Mouse (Mus musculus) midbrain, embryonic 16.5 days (tissue): ENCODE data around the gene Clec10a. TPM values are rescaled to one million over a fixed set of nuclear protein-coding genes. Genes with fewer than 3 reads are reported as not detected.
A peak's percentile ranks its signal among the peaks of the same experiment; 100 is the strongest.

Experiments
- ATAC-seq: fragments of 200-750 bp; cut with Nextera tagmentation; 2 replicates; pipeline ENCODE4 v1.8.0; 2017; ENCODE audit warnings: moderate TSS enrichment
- H3K27ac ChIP-seq: fragments of 300-500 bp; sonication (generic); 2 replicates; pipeline ENCODE4 v1.5.1; 2014; ENCODE audit warnings: mild to moderate bottlenecking, low read length, mixed read lengths
- H3K27me3 ChIP-seq: fragments of 300-500 bp; sonication (generic); 2 replicates; pipeline ENCODE4 v1.6.1; 2014; ENCODE audit warnings: low read depth, low read length, mixed read lengths; ENCODE audit not compliant: control insufficient read depth, insufficient read depth
- H3K36me3 ChIP-seq: fragments of 300-500 bp; sonication (generic); 2 replicates; pipeline ENCODE4 v1.6.1; 2014; ENCODE audit warnings: mild to moderate bottlenecking, low read length, moderate library complexity, mixed read lengths; ENCODE audit not compliant: control insufficient read depth, insufficient read depth
- H3K4me1 ChIP-seq: fragments of 300-500 bp; sonication (generic); 2 replicates; pipeline ENCODE4 v1.6.1; 2014; ENCODE audit warnings: mild to moderate bottlenecking, low read length, mixed read lengths; ENCODE audit not compliant: control insufficient read depth, insufficient read depth
- H3K4me2 ChIP-seq: fragments of 300-500 bp; sonication (generic); 2 replicates; pipeline ENCODE4 v1.6.1; 2014; ENCODE audit warnings: mild to moderate bottlenecking, low read length, mixed read lengths
- H3K4me3 ChIP-seq: fragments of 300-500 bp; sonication (generic); 2 replicates; pipeline ENCODE4 v1.5.1; 2014; ENCODE audit warnings: low read depth, mild to moderate bottlenecking, low read length, moderate library complexity, mixed read lengths
- H3K9ac ChIP-seq: fragments of 300-500 bp; sonication (generic); 2 replicates; pipeline ENCODE4 v1.6.1; 2014; ENCODE audit warnings: low read depth, low read length, mixed read lengths
- H3K9me3 ChIP-seq: fragments of 300-500 bp; sonication (generic); replicated peaks from 2 replicates; pipeline ENCODE4 v1.6.1; 2014; ENCODE audit warnings: mild to moderate bottlenecking, low read length, mixed read lengths; ENCODE audit not compliant: control insufficient read depth, poor library complexity, severe bottlenecking
- WGBS: fragments of 180-500 bp; shearing (Covaris S2); extraction: QIAGEN DNeasy Blood & Tissue Kit; methylation state at CpG from one replicate; pipeline ENCODE4 v1.1.7; 2014; 5-methylcytosine and 5-hydroxymethylcytosine counted together
- polyA plus RNA-seq: library from polyadenylated mRNA; unstranded; fragments of >200 nt; fragmentation: Nextera tagmentation; extraction: Ambion mirVana; gene quantifications from 2 replicates; pipeline ENCODE4 v1.2.1, GENCODE M21; 2015

The Clec10a gene
- polyA plus RNA-seq, 1 experiment from 2014 or later = 1.1 TPM

GRCm38 (mm10) chr11:70218039-70218438, 62.0 kb downstream of the Clec10a start:
- no peak for ATAC-seq
- no peak overlapping the region for H3K4me2 ChIP-seq

GRCm38 (mm10) chr11:70218741-70219470, 62.9 kb downstream of the Clec10a start:
- 90% methylated on average over 15 of the region's 15 CpGs for WGBS
- peaks cover 25% of the 10 kb centered on the region for H3K27me3 ChIP-seq
- no peak overlapping the region for H3K9ac ChIP-seq
- peak overlapping the region; percentile 45; the same call in 1 of the 2 replicates for H3K4me3 ChIP-seq
- 0 out of 2 replicates have a peak, but pooled peaks cover 2% of the 10 kb centered on the region for H3K36me3 ChIP-seq
- no peaks in the 10 kb centered on the region for H3K9me3 ChIP-seq
- peak overlapping the region; percentile 88 for H3K4me2 ChIP-seq
- peaks cover 40% of the 10 kb centered on the region for H3K4me1 ChIP-seq
- H3K27ac ChIP-seq = no peak overlapping the region
- no peak for ATAC-seq

More at GRCm38 (mm10) chr11:70218039-70218438, 62.0 kb downstream of the Clec10a start:
- Histone ChIP-seq H3K36me3 (0 out of 2 replicates have a peak, but pooled peaks cover 2% of the 10 kb centered on the region), H3K27me3 (peaks cover 25% of the 10 kb centered on the region), H3K9ac (no peak overlapping the region), H3K27ac (no peak overlapping the region), H3K4me3 (no peak overlapping the region), H3K9me3 (no peaks in the 10 kb centered on the region), H3K4me1 (peaks cover 45% of the 10 kb centered on the region)
- 93% methylated on average over 4 of the region's 4 CpGs for WGBS

GRCm38 (mm10) chr11:70219873-70220272, 63.9 kb downstream of the Clec10a start:
- WGBS = 49% methylated on average over 7 of the region's 7 CpGs
- ATAC-seq = no peak

DNA sequence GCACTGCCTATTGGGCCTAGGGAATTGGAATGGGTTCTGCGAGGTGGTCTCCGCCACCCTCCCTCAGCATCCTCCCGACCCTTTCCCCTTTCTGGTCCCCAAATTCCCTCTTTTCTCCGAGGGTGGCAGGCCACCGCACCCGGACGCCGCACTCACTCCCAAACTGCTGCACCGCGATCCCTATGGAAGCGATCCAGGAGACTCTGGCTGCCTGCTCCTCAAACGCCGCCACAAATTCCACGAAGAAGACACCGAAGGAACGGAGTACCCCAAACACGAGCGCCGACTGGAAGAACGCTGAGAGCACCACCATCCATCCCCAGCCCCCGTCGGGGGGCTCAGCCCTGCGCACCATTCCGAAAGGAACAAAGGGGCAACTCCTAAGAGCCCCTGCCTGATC, 64.3 kb downstream of the Clec10a start:
- H3K36me3 ChIP-seq = 0 out of 2 replicates have a peak, but pooled peaks cover 2% of the 10 kb centered on the region
- H3K27me3 ChIP-seq = peaks cover 18% of the 10 kb centered on the region
- H3K9me3 ChIP-seq = no peaks in the 10 kb centered on the region
- H3K27ac ChIP-seq = peak overlapping the region; percentile 83
- WGBS = under 1% methylated on average over 24 of the region's 24 CpGs
- peak overlapping the region; percentile 77 for H3K9ac ChIP-seq
- ATAC-seq = no peak
- peaks cover 27% of the 10 kb centered on the region for H3K4me1 ChIP-seq
- H3K4me2 ChIP-seq = peak overlapping the region; percentile 88
- H3K4me3 ChIP-seq = peak overlapping the region; percentile 45

More at GRCm38 (mm10) chr11:70219873-70220272, 63.9 kb downstream of the Clec10a start:
- Histone ChIP-seq H3K4me2 (peak overlapping the region; percentile 88), H3K27me3 (peaks cover 22% of the 10 kb centered on the region), H3K36me3 (0 out of 2 replicates have a peak, but pooled peaks cover 2% of the 10 kb centered on the region), H3K4me1 (peaks cover 31% of the 10 kb centered on the region), H3K9me3 (no peaks in the 10 kb centered on the region), H3K4me3 (peak overlapping the region; percentile 45), H3K9ac (peak overlapping the region; percentile 77), H3K27ac (peak overlapping the region; percentile 83)

Other genes with a start within 250 kb of the Clec10a start
- gene Gps2, start 242.3 kb upstream of the Clec10a start, polyA plus RNA-seq = 70.3 TPM in 2 replicates
- 1,061 and 1,062 TPM in 2 replicates for gene Eif5a, start 234.2 kb upstream of the Clec10a start, polyA plus RNA-seq
- gene Ybx2, start 220.4 kb upstream of the Clec10a start, polyA plus RNA-seq = 5.1 and 7.2 TPM in 2 replicates
- 3.1 and 3.2 TPM in 2 replicates for gene Slc2a4, start 208.0 kb upstream of the Clec10a start, polyA plus RNA-seq
- gene Cldn7, start 191.4 kb upstream of the Clec10a start, polyA plus RNA-seq = 0.40 and 0.70 TPM in 2 replicates
- 23.0 and 24.4 TPM in 2 replicates for gene Ctdnep1, start 175.0 kb upstream of the Clec10a start, polyA plus RNA-seq
- 162 and 173 TPM in 2 replicates for gene Elp5, start 173.7 kb upstream of the Clec10a start, polyA plus RNA-seq
- gene Gabarap, start 165.1 kb upstream of the Clec10a start, polyA plus RNA-seq = 527 and 528 TPM in 2 replicates
- 51.2 and 58.6 TPM in 2 replicates for gene Phf23, start 160.4 kb upstream of the Clec10a start, polyA plus RNA-seq
- gene Dvl2, start 155.6 kb upstream of the Clec10a start, polyA plus RNA-seq = 21.9 and 26.1 TPM in 2 replicates
- 56.3 and 61.6 TPM in 2 replicates for gene Acadvl, start 140.8 kb upstream of the Clec10a start, polyA plus RNA-seq
- gene Dlg4, start 139.3 kb upstream of the Clec10a start, polyA plus RNA-seq = 23.4 and 30.0 TPM in 2 replicates
- 2.3 and 3.0 TPM in 2 replicates for gene Asgr1, start 102.1 kb upstream of the Clec10a start, polyA plus RNA-seq
- gene Asgr2, start 63.6 kb upstream of the Clec10a start, polyA plus RNA-seq = not detected in 2 replicates
- 1.1 and 1.2 TPM in 2 replicates for gene Mgl2, start 25.9 kb upstream of the Clec10a start, polyA plus RNA-seq
- 6.9 and 7.8 TPM in 2 replicates for gene Slc16a11, start 56.6 kb downstream of the Clec10a start, polyA plus RNA-seq
- 12.7 and 13.6 TPM in 2 replicates for gene Slc16a13, start 64.9 kb downstream of the Clec10a start, polyA plus RNA-seq
- 5.1 and 5.3 TPM in 2 replicates for gene Bcl6b, start 73.6 kb downstream of the Clec10a start, polyA plus RNA-seq
- 165 and 167 TPM in 2 replicates for gene 0610010K14Rik, start 81.7 kb downstream of the Clec10a start, polyA plus RNA-seq
- 12.0 and 12.7 TPM in 2 replicates for gene Gm21988, start 83.6 kb downstream of the Clec10a start, polyA plus RNA-seq
- gene Rnasek, start 83.6 kb downstream of the Clec10a start, polyA plus RNA-seq = 368 and 379 TPM in 2 replicates
- 0.34 and 0.49 TPM in 2 replicates for gene Alox12, start 99.2 kb downstream of the Clec10a start, polyA plus RNA-seq
- not detected in 2 replicates for gene Alox12e, start 166.4 kb downstream of the Clec10a start, polyA plus RNA-seq
- gene Alox15, start 195.8 kb downstream of the Clec10a start, polyA plus RNA-seq = 0.09 and 0.18 TPM in 2 replicates